Mouse (Mus musculus): ENCODE measurements around the gene Gpr84.
"Not testable (repeated sequence)": the region's sequence is repeated elsewhere in the genome, so short reads cannot be mapped to it uniquely, and the experiment has no call there.

Gene Gpr84

DNA sequence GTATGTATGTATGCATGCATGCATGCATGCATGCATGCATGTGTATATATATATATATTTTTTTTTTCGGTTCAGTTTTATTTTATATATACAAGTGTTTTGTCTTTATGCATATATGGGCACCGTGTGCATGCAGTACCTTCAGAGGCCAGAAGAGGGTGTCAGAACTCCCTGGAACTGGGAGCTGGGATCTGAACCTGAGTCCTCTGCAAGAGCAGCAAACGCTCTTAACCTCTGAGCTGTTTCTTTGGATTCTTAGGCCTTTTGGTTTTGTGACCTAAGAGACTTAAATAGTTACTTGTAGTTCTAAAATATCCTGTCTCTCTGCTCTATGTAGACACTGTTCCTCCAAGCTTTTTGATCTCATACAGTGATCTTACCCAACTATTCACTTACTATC, 26.3 kb downstream of the Gpr84 start:
- DNase-seq, result peak; percentile 74

DNA sequence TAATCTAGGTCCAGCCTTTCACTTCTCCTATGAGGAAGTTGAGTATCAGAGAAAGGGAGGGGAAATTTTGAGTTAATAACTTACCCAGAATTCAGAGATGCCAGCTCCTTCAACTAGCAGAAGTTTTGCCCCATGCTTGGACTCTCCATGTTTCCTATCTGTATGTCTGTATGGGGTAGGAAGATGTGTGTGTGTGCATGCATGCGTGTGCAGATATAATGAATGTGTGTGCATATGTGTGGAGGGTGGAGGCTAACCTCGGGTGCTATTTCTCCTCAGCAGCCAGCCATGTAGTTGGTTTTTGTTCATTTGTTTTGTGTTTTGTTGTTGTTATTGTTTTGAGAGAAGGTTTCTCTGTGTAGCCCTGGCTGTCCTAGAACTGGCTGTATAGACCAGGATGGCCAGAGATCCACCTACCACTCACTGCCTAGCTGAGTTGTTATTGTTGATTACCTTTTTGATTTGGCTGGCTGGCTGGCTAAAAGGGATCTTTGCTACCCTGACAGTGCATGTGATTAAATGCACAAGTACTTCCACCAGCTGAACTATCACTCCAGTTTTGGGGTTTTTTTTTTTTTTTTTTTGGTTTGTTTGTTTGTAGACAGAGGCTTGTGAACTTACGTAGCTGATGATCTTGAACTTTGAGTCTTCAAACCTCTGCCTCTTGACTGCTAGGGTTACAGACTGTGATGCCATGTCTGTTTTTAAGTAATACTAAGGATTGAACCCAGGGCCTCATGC, 28.8 kb downstream of the Gpr84 start:
- DNase-seq, result no peak

DNA sequence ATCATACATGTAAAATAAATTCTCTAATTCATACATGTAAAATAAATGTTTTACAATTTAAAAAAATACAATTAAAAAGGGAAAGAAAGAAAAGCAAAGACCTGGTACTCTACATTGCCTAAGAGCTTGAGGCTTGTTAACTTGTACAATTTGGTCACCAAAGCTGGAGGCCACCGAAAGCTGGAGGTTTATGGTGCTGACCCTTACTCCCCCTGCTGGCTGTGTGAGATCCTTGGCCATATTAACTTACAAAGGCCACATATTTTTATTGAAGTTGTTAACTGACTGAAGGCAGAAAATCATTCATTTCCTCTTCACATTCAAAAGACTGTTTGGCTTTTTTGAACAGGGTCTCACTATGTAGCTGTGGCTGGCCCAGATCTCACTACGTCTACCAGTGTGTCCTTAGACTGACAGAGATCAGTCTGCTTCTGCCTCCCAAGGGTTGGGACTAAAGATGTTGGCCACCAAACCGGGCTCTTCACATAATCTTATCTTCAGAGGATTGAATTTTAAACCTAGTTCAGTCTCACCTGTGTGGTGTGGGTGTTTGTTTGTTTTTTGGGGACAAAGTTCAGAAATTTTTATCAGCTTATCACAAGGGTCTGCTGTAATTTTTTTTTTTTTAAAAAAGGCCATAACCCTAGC, 29.5 kb downstream of the Gpr84 start:
- no peak for DNase-seq

DNA sequence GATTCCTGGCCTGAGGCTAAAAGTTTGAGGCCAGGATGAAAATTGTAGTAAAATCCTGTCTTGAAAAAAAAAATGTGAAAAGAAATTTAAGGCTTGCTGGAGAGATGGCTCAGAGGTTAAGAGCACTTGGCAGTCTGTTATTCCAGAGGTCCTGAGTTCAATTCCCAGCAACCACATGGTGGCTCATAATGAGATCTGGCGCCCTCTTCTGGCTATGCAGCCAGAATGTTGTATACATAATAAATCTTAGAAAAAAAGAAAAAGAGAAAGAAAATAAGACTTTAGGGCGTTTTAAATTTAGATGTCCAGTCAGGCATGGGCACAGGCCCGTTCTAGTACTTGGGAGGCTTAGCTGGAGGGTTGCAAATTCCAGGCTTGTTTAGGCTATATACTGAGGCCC, 30.7 kb downstream of the Gpr84 start:
- no peak for DNase-seq

DNA sequence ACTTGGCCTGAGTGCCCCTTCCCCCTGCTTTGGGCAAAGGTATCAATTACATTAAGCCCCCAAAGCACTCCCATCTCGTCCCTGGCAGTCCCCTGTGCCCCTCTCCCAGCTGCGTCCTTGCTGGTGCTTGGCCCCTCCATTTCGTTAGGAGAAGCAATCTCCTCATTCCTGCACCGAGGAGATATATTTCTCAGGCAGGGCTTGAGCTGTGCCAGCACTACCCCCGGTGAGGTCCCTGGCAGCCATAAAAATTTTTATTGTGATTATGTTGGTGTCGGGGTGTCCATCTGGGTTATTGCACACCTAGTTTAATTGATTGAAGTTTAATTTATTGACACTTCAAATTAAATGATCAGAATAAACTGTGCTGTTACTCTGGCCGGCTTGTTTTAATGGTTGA, 32.5 kb downstream of the Gpr84 start:
- no peak for DNase-seq

DNA sequence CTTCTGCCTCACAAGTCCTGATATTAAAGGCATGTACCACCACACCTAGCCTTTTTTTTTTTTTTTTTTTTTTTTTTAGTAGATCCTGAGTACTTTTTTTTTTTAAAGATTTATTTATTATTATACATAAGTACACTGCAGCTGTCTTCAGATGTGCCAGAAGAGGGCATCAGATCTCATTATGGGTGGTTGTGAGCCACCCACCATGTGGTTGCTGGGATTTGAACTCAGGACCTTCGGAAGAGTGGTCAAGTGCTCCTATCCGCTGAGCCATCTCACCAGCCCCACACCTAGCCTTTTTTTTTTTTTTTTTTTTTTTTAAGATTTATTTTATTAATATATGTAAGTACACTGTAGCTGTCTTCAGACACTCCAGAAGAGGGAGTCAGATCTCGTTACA, 34.5 kb downstream of the Gpr84 start:
- not testable (repeated sequence) for DNase-seq

DNA sequence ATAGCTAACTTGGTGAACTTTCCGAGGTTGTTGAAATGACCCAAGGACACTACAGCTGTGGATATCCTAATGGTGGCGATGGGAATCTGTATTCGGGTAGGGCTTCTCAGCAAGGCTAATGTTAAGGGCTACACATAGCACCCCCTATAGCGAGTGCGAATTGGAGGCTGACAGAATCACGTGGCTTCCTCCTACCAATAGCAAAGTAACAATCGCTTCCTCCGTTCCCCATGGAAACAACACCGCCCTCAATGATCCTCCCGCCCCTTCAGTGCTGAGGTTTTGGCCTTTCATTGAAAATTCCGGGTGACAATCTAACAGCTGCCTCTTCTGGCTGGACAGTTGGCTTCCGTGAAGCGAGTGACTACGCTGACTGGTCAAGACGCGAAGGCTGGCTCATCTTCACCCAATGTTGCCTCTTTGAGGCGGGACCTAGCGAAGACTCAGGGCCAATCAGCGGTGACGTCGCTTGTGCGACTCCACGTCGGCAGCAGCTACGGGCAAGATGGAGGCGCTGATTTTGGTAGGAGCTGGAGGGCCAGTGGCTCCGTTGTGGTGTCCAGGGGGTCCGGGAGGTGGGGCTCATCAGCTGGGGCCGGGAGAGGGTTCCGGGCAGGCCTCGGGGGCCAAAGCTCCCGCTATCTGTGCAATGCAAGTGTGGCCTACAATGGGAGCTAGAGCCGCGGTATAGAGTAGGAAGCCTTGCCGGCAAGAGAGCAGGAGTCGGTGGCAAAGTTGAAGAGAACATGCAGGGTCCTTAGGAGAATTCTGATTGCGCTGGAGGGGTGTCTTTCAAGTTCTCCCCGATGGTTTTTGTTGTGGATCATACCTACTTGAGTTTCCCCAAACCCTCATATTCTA, 37.8 kb downstream of the Gpr84 start, which contains the start of gene Copz1:
Gene Copz1 (plus strand): TSS at position 296 of the 861 bp plus-strand sequence.
- peak; percentile 93 for DNase-seq

DNA sequence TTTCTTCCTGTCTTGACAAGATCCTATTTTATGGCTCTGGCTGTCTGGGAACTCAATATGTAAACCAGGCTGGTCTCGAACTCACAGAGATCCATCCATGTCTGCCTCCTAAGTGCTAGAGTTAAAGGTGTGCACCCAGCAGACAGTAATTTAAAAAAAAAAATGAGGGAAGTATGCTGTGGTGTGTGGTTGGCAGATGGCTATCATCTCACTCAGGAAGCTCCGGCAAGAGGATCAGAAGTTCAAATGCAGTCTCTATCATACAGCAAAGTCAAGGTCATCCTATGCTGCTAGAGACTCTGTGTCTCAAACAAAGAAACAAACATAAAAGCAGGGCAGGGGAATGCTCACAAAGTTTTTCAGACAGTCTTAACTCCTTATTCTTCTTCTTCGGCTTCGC, 41.5 kb downstream of the Gpr84 start:
- DNase-seq, result no peak

DNA sequence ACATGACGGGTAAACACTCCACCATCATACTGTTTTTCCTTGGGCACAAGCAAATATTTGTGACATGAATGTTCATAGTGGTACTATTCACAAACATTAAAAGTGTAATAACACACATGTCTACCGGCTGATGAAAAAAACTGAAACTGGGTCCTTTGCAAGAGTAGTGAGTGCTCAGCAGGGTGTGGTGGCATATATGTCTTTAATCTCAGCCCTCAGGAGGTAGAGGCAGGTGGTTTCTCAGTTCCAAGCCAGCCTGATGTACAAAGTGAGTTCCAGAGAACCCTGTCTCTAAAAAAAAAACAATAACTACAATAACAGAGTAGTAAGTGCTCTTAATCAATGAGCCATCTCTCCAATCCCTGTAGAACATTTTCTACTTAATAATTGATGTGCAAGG, 45.6 kb downstream of the Gpr84 start:
- no peak for DNase-seq

DNA sequence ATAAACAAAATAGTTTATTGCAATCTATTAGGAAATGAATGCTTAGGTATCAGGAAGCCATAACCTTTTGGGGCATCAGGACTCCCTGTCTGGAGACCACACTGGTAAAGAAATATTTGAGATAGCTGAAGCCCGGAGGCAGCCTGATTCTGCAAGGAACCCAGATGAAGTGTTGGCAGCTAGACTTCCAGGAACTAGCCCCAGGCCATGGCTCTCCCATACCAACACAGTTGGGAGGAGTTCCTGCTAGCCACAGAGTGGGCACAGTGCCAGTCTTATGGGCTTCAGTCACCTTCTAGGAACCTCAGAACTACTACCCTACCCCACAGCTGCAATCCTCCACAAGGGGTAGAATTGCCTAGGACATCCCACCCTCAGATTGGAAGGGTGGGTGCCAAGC, 50.4 kb downstream of the Gpr84 start:
- DNase-seq, result peak; percentile 35

DNA sequence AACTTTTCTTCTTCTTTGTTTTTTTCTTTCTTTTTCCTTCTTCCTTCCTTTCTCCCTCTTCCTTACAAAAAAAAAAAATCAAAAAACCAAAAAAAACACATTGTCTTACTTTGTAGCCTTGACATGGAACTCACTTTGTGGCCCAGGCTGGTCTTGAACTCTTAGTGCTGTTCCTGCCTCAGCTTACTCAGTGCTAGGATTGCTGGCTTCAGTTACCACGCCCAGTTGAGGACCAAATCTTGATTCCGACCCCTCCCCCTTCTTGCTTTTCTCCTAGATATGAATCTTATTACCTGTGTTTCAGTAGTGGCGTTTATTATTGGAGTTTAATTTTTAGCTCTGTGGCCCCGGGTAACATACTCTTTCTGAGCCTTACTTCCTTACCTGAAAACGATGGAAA, 51.2 kb downstream of the Gpr84 start:
- DNase-seq, result no peak

Measured in kidney, adult 18-20 months (tissue).